Mouse (Mus musculus): ENCODE data around the gene Tigar.

DNA sequence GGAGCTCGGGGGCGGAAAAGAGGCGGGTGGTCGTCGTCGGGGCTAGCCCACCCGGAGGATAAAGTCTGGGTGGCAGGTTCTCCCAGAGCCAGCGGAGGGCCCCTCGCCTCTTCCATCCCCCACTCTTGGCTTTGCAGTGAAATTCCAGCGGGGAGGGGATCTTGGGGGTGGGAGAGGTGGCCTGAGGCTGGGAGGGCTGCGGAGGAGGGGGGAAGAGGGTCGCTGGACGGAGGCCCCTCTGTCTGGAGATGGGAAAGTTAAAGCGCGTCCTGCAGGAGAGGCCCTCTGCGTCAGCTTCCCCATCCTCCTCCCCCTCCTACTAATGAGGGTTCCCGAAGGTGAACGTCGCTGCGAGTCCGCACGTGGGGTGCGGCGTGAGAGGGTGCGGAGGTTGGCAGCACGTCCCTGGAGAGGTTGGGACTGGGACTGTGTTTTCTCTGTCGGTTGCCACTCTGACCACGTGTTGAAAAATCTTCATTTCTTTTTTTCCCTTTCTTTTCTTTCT, 44.0 kb upstream of the Tigar start:
- TF ChIP-seq CTCF (IDR thresholded peaks at IDR 0.05; ENCODE audit: low read depth, low read length): no peak
- TF ChIP-seq POLR2A (IDR thresholded peaks at IDR 0.05; ENCODE audit: insufficient read depth, low read length): no peak
